Mouse (Mus musculus): ENCODE results near the gene Narfl.

DNA sequence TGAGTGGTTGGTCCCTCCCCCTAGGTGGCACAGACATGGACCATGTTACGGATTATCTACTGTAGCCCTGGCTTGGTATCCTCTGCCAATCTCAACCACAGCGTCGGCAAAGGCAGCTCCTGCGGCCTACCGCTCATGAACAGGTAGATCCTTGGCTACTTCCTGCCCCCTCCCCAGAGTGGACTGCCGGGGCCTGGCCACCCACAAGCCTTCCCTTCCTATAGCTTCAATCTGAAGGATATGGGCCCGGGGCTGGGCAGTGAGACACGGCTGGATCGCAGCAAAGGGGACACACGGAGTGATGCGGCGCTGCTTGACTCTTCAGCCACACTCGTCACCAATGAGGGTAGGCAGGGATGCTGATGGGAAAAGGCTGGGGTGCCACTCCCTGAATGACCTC is 53.4 kb downstream of the Narfl start:
- TF ChIP-seq POLR2A (IDR thresholded peaks at IDR 0.05; ENCODE audit: extremely low read depth, insufficient read depth, low read length) (no peak), CTCF (IDR thresholded peaks at IDR 0.05; ENCODE audit: low read depth, low read length) (no peak)

All from liver, adult 2 months (tissue).